Comparison of ENCODE assay signal across 11 mouse cellular contexts in genomic region chr19:31795485-31796046, GRCm38 (mm10). TPM values are rescaled to one million over a fixed set of nuclear protein-coding genes. Genes with fewer than 3 reads are reported as not detected.
DNase-seq lines count a peak whose midpoint lies in the region; ATAC-seq and TF ChIP-seq lines count a peak whose summit lies in the region.
"Had no signal": no experiment of that assay in that cellular context is flagged by ENCODE, and none has a peak within 500 bp of the region (broad histone marks: within the 10 kb centered on the region; RNA-seq: fewer than 3 reads in every experiment).

No protein-coding gene starts in this region.

- no peak overlapping the region for H3K9ac ChIP-seq in hindbrain, embryonic 13.5 days
- no peak overlapping the region for H3K9ac ChIP-seq in hindbrain, embryonic 11.5 days (ENCODE audit: low read depth, low read length)
- H3K9ac ChIP-seq in midbrain, postnatal 0 days (replicated peaks; ENCODE audit: low read length, poor library complexity, severe bottlenecking) = no peak overlapping the region
- no peak overlapping the region for H3K9ac ChIP-seq in midbrain, embryonic 16.5 days (ENCODE audit: low read depth, low read length)
- H3K9ac ChIP-seq: limb, embryonic 12.5 days had no signal

- whole genome bisulfite sequencing in hindbrain, embryonic 13.5 days = 63% methylated on average over 9 of the region's 9 CpGs
- WGBS in hindbrain, embryonic 11.5 days = 68% methylated on average over 9 of the region's 9 CpGs
- WGBS in midbrain, postnatal 0 days = 48% methylated on average over 9 of the region's 9 CpGs
- WGBS in midbrain, embryonic 16.5 days = 58% methylated on average over 9 of the region's 9 CpGs

- H3K36me3 ChIP-seq in hindbrain, embryonic 13.5 days = no peaks in the 10 kb centered on the region
- H3K36me3 ChIP-seq in hindbrain, embryonic 11.5 days (ENCODE audit: control insufficient read depth, insufficient read depth, low read length) = no peaks in the 10 kb centered on the region
- H3K36me3 ChIP-seq in midbrain, postnatal 0 days (ENCODE audit: insufficient read depth, low read length) = no peaks in the 10 kb centered on the region
- no peaks in the 10 kb centered on the region for H3K36me3 ChIP-seq in midbrain, embryonic 16.5 days (ENCODE audit: control insufficient read depth, insufficient read depth, low read length)
- H3K36me3 ChIP-seq: limb, embryonic 12.5 days had no signal

- no peaks in the 10 kb centered on the region for H3K9me3 ChIP-seq in hindbrain, embryonic 13.5 days
- no peaks in the 10 kb centered on the region for H3K9me3 ChIP-seq in hindbrain, embryonic 11.5 days (ENCODE audit: control insufficient read depth, low read length)
- H3K9me3 ChIP-seq in midbrain, postnatal 0 days (ENCODE audit: low read length) = no peaks in the 10 kb centered on the region
- no peaks in the 10 kb centered on the region for H3K9me3 ChIP-seq in midbrain, embryonic 16.5 days (replicated peaks; ENCODE audit: control insufficient read depth, low read length, poor library complexity, severe bottlenecking)
- H3K9me3 ChIP-seq: limb, embryonic 12.5 days had no signal

- H3K27me3 ChIP-seq in hindbrain, embryonic 13.5 days = no peaks in the 10 kb centered on the region
- no peaks in the 10 kb centered on the region for H3K27me3 ChIP-seq in hindbrain, embryonic 11.5 days (ENCODE audit: control insufficient read depth, insufficient read depth, low read length)
- H3K27me3 ChIP-seq in midbrain, postnatal 0 days (ENCODE audit: insufficient read depth, low read length) = no peaks in the 10 kb centered on the region
- no peaks in the 10 kb centered on the region for H3K27me3 ChIP-seq in midbrain, embryonic 16.5 days (ENCODE audit: control insufficient read depth, insufficient read depth, low read depth, low read length)
- H3K27me3 ChIP-seq: limb, embryonic 12.5 days had no signal

- no peak overlapping the region for H3K4me2 ChIP-seq in hindbrain, embryonic 13.5 days
- no peak overlapping the region for H3K4me2 ChIP-seq in hindbrain, embryonic 11.5 days (replicated peaks; ENCODE audit: low read depth, low read length)
- no peak overlapping the region for H3K4me2 ChIP-seq in midbrain, postnatal 0 days (ENCODE audit: low read depth, low read length, poor library complexity, severe bottlenecking)
- no peak overlapping the region for H3K4me2 ChIP-seq in midbrain, embryonic 16.5 days (ENCODE audit: low read length)
- H3K4me2 ChIP-seq: limb, embryonic 12.5 days had no signal

- ATAC-seq in hindbrain, embryonic 13.5 days (ENCODE audit: low FRiP score) = peak; percentile 24; the same call in 1 of the 2 replicates
- no peak for ATAC-seq in hindbrain, embryonic 11.5 days (ENCODE audit: low FRiP score)
- ATAC-seq in midbrain, postnatal 0 days (ENCODE audit: low FRiP score) = no peak
- no peak for ATAC-seq in midbrain, embryonic 16.5 days

- peak; percentile 37 to 51 for DNase-seq in cerebellum, postnatal 36 days
- no peak for DNase-seq in cerebellum, adult 11-12 months
- DNase-seq in hindbrain, embryonic 11.5 days (ENCODE audit: low spot score) = no peak
- DNase-seq in midbrain, postnatal 0 days (ENCODE audit: low spot score) = peak; percentile 42
- peak; percentile 2 to 5 for DNase-seq in right cerebral cortex, adult 2 months (ENCODE audit: low spot score in 2 of 2)
- DNase-seq in retina, postnatal 1 day = no peak
- DNase-seq: embryo, embryonic 11 days; lung, postnatal 36 days had no signal

- no peak for TF ChIP-seq CTCF in midbrain, postnatal 0 days (IDR thresholded peaks at IDR 0.05)

- no peak overlapping the region for H3K27ac ChIP-seq in hindbrain, embryonic 13.5 days
- no peak overlapping the region for H3K27ac ChIP-seq in hindbrain, embryonic 11.5 days (ENCODE audit: low read depth, low read length)
- H3K27ac ChIP-seq in midbrain, postnatal 0 days (ENCODE audit: low read depth, low read length) = no peak overlapping the region
- no peak overlapping the region for H3K27ac ChIP-seq in midbrain, embryonic 16.5 days (ENCODE audit: low read length)
- H3K27ac ChIP-seq: limb, embryonic 12.5 days had no signal

- no peak overlapping the region for H3K4me3 ChIP-seq in hindbrain, embryonic 13.5 days
- H3K4me3 ChIP-seq in hindbrain, embryonic 11.5 days (ENCODE audit: low read depth, low read length) = no peak overlapping the region
- no peak overlapping the region for H3K4me3 ChIP-seq in midbrain, postnatal 0 days (ENCODE audit: low read depth, low read length)
- no peak overlapping the region for H3K4me3 ChIP-seq in midbrain, embryonic 16.5 days (ENCODE audit: low read depth, low read length)
- H3K4me3 ChIP-seq: limb, embryonic 12.5 days had no signal

- no peaks in the 10 kb centered on the region for H3K4me1 ChIP-seq in hindbrain, embryonic 13.5 days (replicated peaks)
- H3K4me1 ChIP-seq in hindbrain, embryonic 11.5 days (replicated peaks; ENCODE audit: control insufficient read depth, insufficient read depth, low read length) = no peaks in the 10 kb centered on the region
- H3K4me1 ChIP-seq in midbrain, postnatal 0 days (ENCODE audit: insufficient read depth, low read length) = no peaks in the 10 kb centered on the region
- H3K4me1 ChIP-seq in midbrain, embryonic 16.5 days (ENCODE audit: control insufficient read depth, insufficient read depth, low read length) = no peaks in the 10 kb centered on the region
- H3K4me1 ChIP-seq: limb, embryonic 12.5 days had no signal

RNA-seq across cellular contexts. Expression of gene Prkg1, which starts 30.7 kb away (rescaled TPM):
- 4.2 and 5.0 TPM in 2 replicates for polyA plus RNA-seq in hindbrain, embryonic 13.5 days (2015; fragmentation: Nextera tagmentation; extraction: Ambion mirVana)
- 6.3 and 8.6 TPM in 2 replicates for polyA plus RNA-seq in hindbrain, embryonic 11.5 days (2014; fragmentation: Nextera tagmentation; extraction: Ambion mirVana)
- 9.9 and 13.2 TPM in 2 replicates for total RNA-seq in midbrain, postnatal 0 days (2014; rRNA removed)
- 3.9 and 5.1 TPM in 2 replicates for polyA plus RNA-seq in midbrain, postnatal 0 days (2015; fragmentation: Nextera tagmentation; extraction: Ambion mirVana)
- 4.9 and 5.3 TPM in 2 replicates for polyA plus RNA-seq in midbrain, embryonic 16.5 days (2015; fragmentation: Nextera tagmentation; extraction: Ambion mirVana)

Comparison
In these comparisons a context has a peak if more than half of its experiments do, and no peak if none do; other contexts are left out.
1. DNase-seq: peak in cerebellum, postnatal 36 days (2 of 2), midbrain, postnatal 0 days (single experiment) and right cerebral cortex, adult 2 months (2 of 2); none in cerebellum, adult 11-12 months (single experiment), hindbrain, embryonic 11.5 days (single experiment) and retina, postnatal 1 day (single experiment).